Comparison of ENCODE assay signal across 14 mouse cellular contexts in genomic region chr3:59182129-59182528, GRCm38 (mm10). TPM values are rescaled to one million over a fixed set of nuclear protein-coding genes. Genes with fewer than 3 reads are reported as not detected.
"Had no signal": no experiment of that assay in that cellular context is flagged by ENCODE, and none has a peak within 500 bp of the region (broad histone marks: within the 10 kb centered on the region; RNA-seq: fewer than 3 reads in every experiment).

No protein-coding gene starts in this region.

- H3K4me1 ChIP-seq: limb, embryonic 10.5 days; neural tube, embryonic 13.5 days had no signal

- H3K9ac ChIP-seq: liver, embryonic 12.5 days; lung, embryonic 14.5 days; neural tube, embryonic 13.5 days had no signal

- DNase-seq: kidney, adult 18-20 months; kidney, postnatal 10 days; lung, embryonic 14.5 days; lung, postnatal 10 days; right cerebral cortex, postnatal 25 days; thymus, postnatal 36 days had no signal

- H3K36me3 ChIP-seq: limb, embryonic 10.5 days; liver, embryonic 12.5 days; neural tube, embryonic 13.5 days had no signal

- H3K9me3 ChIP-seq: limb, embryonic 10.5 days; liver, embryonic 12.5 days; megakaryocyte, embryonic 14.5 days; neural tube, embryonic 13.5 days had no signal

- H3K4me3 ChIP-seq: limb, embryonic 10.5 days; liver, embryonic 12.5 days; megakaryocyte, embryonic 14.5 days; neural tube, embryonic 13.5 days had no signal

- H3K27ac ChIP-seq: limb, embryonic 10.5 days; liver, embryonic 12.5 days; macrophage; neural tube, embryonic 13.5 days had no signal

- ATAC-seq: liver, embryonic 12.5 days had no signal

- H3K4me2 ChIP-seq: liver, embryonic 12.5 days; lung, embryonic 14.5 days; neural tube, embryonic 13.5 days had no signal

- H3K27me3 ChIP-seq: liver, embryonic 12.5 days; megakaryocyte, embryonic 14.5 days; neural tube, embryonic 13.5 days had no signal

RNA-seq across cellular contexts. Expression of gene Gpr87, which starts 12.8 kb away (rescaled TPM):
- polyA plus RNA-seq: large intestine, adult 2 months; liver, embryonic 12.5 days; liver, embryonic 16.5 days; macrophage; neural tube, embryonic 13.5 days; small intestine, adult 2 months had no signal
